Mouse (Mus musculus) bone marrow macrophage, adult 2 months (primary cell): Measurements from ENCODE around the gene Dnajc8.
"Not testable (repeated sequence)": the region's sequence is repeated elsewhere in the genome, so short reads cannot be mapped to it uniquely, and the experiment has no call there.

ENCODE experiments used
- CTCF ChIP-seq: IDR thresholded peaks from 2 replicates; pipeline ENCODE4 v1.5.1; 2012; ENCODE audit warnings: low read depth, mild to moderate bottlenecking, low read length, moderate library complexity
- POLR2A ChIP-seq: IDR thresholded peaks from 2 replicates; pipeline ENCODE4 v1.6.1; 2012; ENCODE audit warnings: mild to moderate bottlenecking, low read depth, low read length, borderline replicate concordance

DNA sequence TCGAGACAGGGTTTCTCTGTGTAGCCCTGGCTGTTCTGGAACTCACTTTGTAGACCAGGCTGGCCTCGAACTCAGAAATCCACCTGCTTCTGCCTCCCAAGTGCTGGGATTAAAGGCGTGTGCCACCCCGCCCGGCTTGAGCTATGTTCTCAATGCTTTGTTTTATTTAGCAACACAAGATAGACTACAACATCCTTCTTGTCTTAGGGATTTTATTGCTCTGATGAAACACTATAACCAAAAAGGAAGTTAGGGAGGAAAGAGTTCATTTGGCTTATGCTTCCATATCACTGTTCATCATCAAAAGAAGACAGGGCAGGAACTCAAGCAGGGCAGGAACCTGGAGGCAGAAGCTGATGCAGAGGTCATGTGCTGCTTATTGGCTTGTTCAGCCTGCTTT is 65.9 kb downstream of the Dnajc8 start:
- TF ChIP-seq CTCF, POLR2A: not testable (repeated sequence)
